Mouse (Mus musculus) thymus, adult 2 months (tissue): Measurements from ENCODE around the gene Pck1. TPM values are rescaled to one million over a fixed set of nuclear protein-coding genes. Genes with fewer than 3 reads are reported as not detected.
A peak's percentile ranks its signal among the peaks of the same experiment; 100 is the strongest.

Experiments used
- DNase-seq: peaks from one replicate; pipeline ENCODE4 v3.0.0; 2021
- H3K27ac ChIP-seq: fragments of 200-500 bp; 2 replicates; pipeline ENCODE4 v1.5.1; 2012; ENCODE audit warnings: low read length, control low read depth; ENCODE audit not compliant: control insufficient read depth, insufficient read depth
- H3K27me3 ChIP-seq: fragments of 200-500 bp; 2 replicates; pipeline ENCODE4 v1.6.1; 2012; ENCODE audit warnings: mild to moderate bottlenecking, low read length, moderate library complexity, mixed read lengths; ENCODE audit not compliant: control insufficient read depth, insufficient read depth
- H3K36me3 ChIP-seq: fragments of 200-500 bp; 2 replicates; pipeline ENCODE4 v1.6.1; 2012; ENCODE audit warnings: mild to moderate bottlenecking, low read length, moderate library complexity; ENCODE audit not compliant: control insufficient read depth, insufficient read depth
- H3K4me1 ChIP-seq: fragments of 200-500 bp; replicated peaks from 2 replicates; pipeline ENCODE4 v1.6.1; 2012; ENCODE audit warnings: low read length; ENCODE audit not compliant: control insufficient read depth, insufficient read depth
- H3K4me3 ChIP-seq: fragments of 200-500 bp; 2 replicates; pipeline ENCODE4 v1.5.1; 2012; ENCODE audit warnings: mild to moderate bottlenecking, low read length, control low read depth, moderate library complexity; ENCODE audit not compliant: control insufficient read depth, insufficient read depth
- CTCF ChIP-seq: fragments of 200-500 bp; IDR thresholded peaks from 2 replicates; pipeline ENCODE4 v1.5.1; 2012; ENCODE audit warnings: mild to moderate bottlenecking, control low read depth, low read length, moderate library complexity, borderline replicate concordance; ENCODE audit not compliant: control insufficient read depth, poor library complexity, insufficient read depth; ENCODE audit errors: extremely low read depth
- POLR2A ChIP-seq: fragments of 200-500 bp; IDR thresholded peaks from 2 replicates; pipeline ENCODE4 v1.6.1; 2012; ENCODE audit warnings: mild to moderate bottlenecking, low read length, control low read depth, moderate library complexity; ENCODE audit not compliant: control insufficient read depth, poor library complexity, insufficient read depth; ENCODE audit errors: extremely low read depth
- whole genome bisulfite sequencing: fragments of 180-500 bp; shearing (Covaris S2); methylation state at CpG from one replicate; pipeline ENCODE4 v1.1.7; 2018; 5-methylcytosine and 5-hydroxymethylcytosine counted together
- polyA plus RNA-seq: library from polyadenylated mRNA; depleted of rRNA; stranded (reverse); fragments of >200 nt; gene quantifications from 2 replicates; pipeline ENCODE4 v1.2.3, GENCODE M21; 2012

Pck1 gene
- polyA plus RNA-seq, 1 experiment: 14.5 TPM

GRCm38 (mm10) chr2:173186047-173186943 lies 33.4 kb downstream of the Pck1 start:
- Histone ChIP-seq H3K27me3 (no peaks in the 10 kb centered on the region), H3K4me3 (no peak overlapping the region), H3K4me1 (peaks cover 4% of the 10 kb centered on the region), H3K36me3 (no peaks in the 10 kb centered on the region), H3K27ac (no peak overlapping the region)
- no peak for TF ChIP-seq POLR2A
- TF ChIP-seq CTCF: peak; percentile 96
- 27% methylated on average over 26 of the region's 26 CpGs for whole genome bisulfite sequencing
- peak; percentile 78 for DNase-seq

- H3K27me3 ChIP-seq: no peaks in the 10 kb centered on the region
- 60% methylated on average over 8 of the region's 8 CpGs for WGBS
- H3K4me3 ChIP-seq: no peak overlapping the region
- TF ChIP-seq POLR2A (no peak), CTCF (no peak)
- DNase-seq: no peak
- no peak overlapping the region for H3K27ac ChIP-seq
- H3K36me3 ChIP-seq: no peaks in the 10 kb centered on the region
- H3K4me1 ChIP-seq: peaks cover 4% of the 10 kb centered on the region
These were observed 34.5 kb downstream of the Pck1 start for GRCm38 (mm10) chr2:173187182-173187855.

GRCm38 (mm10) chr2:173194796-173195195 lies 41.9 kb downstream of the Pck1 start:
- no peaks in the 10 kb centered on the region for H3K4me1 ChIP-seq
- no peak for DNase-seq
- H3K27ac ChIP-seq: no peak overlapping the region
- no peaks in the 10 kb centered on the region for H3K36me3 ChIP-seq
- H3K4me3 ChIP-seq: no peak overlapping the region
- no peaks in the 10 kb centered on the region for H3K27me3 ChIP-seq
- WGBS: 98% methylated on average over 4 of the region's 4 CpGs
- TF ChIP-seq POLR2A (no peak), CTCF (no peak)

GRCm38 (mm10) chr2:173202924-173203689 lies 50.3 kb downstream of the Pck1 start:
- no peak for TF ChIP-seq POLR2A
- TF ChIP-seq CTCF: no peak
- H3K4me1 ChIP-seq: no peaks in the 10 kb centered on the region

GRCm38 (mm10) chr2:173203726-173204125 lies 50.9 kb downstream of the Pck1 start:
- no peak for DNase-seq
- Histone ChIP-seq H3K4me1 (no peaks in the 10 kb centered on the region), H3K4me3 (no peak overlapping the region), H3K36me3 (no peaks in the 10 kb centered on the region), H3K27me3 (no peaks in the 10 kb centered on the region), H3K27ac (no peak overlapping the region)
- WGBS: 93% methylated on average over 3 of the region's 3 CpGs
- TF ChIP-seq POLR2A (no peak), CTCF (no peak)

More at GRCm38 (mm10) chr2:173202924-173203689, 50.3 kb downstream of the Pck1 start:
- Histone ChIP-seq H3K27me3 (no peaks in the 10 kb centered on the region), H3K4me3 (no peak overlapping the region), H3K36me3 (no peaks in the 10 kb centered on the region), H3K27ac (no peak overlapping the region)
- WGBS: 96% methylated on average over 19 of the region's 19 CpGs
- no peak for DNase-seq

- Histone ChIP-seq H3K36me3 (no peaks in the 10 kb centered on the region), H3K27ac (no peak overlapping the region), H3K4me1 (no peaks in the 10 kb centered on the region), H3K27me3 (no peaks in the 10 kb centered on the region), H3K4me3 (no peak overlapping the region)
- WGBS: 90% methylated on average over 4 of the region's 4 CpGs
- TF ChIP-seq POLR2A: no peak
- no peak for TF ChIP-seq CTCF
- no peak for DNase-seq
These were observed 51.8 kb downstream of the Pck1 start for GRCm38 (mm10) chr2:173204671-173205070.
